Mouse (Mus musculus): ENCODE results near the gene Mier1.

DNA sequence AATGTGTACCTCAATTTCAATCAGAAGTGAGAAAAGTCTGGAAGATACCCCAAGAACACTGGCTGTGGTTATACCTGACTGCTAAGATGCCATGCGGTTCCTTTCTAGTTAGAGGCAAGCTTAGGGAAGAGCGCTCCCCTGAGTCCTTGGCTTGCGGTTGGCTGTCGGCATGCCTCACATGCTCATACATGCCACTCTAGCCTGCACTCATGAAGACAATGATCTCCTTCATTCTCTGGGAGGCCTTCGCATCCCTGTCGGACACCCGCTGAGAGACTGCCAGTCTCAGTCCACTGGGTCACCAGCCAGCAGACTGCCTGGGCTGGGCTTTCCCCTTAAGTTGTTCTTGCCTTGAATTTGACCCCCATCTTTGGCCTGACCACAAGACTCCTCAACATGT, 59.8 kb downstream of the Mier1 start:
- TF ChIP-seq CTCF (IDR thresholded peaks at IDR 0.05; ENCODE audit: control insufficient read depth, insufficient read depth, low read length) (no peak), POLR2A (IDR thresholded peaks at IDR 0.05; ENCODE audit: borderline replicate concordance, control insufficient read depth, low read depth, low read length) (no peak)
